Mouse (Mus musculus) cerebellum, postnatal 14 days (tissue): ENCODE data around the gene Med29.

Experiments
- DNase-seq, 2 experiments: peaks; one replicate each; pipeline ENCODE4 v3.0.0; 2021; ENCODE audit warnings: mixed read lengths in 2 of 2

The Med29 gene

DNA sequence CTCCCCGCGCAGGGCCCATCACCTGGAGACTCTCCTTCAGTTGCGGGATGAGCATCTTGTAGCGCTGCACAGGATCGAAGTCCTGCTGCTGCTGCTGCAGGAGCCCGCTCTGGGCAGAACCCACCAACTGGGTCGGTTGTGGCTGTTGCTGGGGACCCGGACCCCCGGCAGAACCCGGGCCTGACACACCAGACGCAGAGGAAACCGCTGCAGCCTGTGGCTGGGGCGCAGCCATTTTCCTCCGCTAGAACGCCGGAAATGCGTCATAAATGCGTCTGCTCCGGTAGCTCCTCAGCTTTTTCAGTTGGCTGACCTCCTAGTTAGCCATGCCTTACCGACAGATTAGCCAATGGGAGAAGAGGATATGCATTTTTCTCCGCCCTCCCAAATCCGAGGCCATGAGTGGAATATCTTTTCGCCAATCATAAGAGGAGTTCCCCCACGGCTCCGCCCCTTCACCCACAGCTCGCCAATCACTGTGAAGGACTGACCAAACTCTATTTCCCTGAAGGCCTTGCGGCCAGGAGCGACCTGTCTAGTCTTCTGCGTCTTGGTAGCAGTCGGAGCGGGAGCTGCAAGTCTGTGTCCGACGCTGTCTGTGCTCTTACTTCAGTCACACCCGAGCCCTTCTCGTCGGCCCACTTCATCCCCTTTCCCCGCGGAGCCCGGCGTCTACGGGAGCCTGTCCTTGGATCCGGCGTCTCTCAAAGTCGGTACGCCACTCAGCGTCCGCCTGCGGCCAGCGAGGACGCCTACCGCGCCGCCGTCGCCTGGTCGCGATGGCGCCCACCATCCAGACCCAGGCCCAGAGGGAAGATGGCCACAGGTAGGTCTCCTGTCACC, at the start of gene Med29, which contains the start of gene Paf1:
TSS of gene Med29 (minus strand) at position 280 of the 843 bp plus-strand sequence.
TSS of gene Paf1 (plus strand) at position 523 of the 843 bp plus-strand sequence.
- peak; percentile 96 for DNase-seq

DNA sequence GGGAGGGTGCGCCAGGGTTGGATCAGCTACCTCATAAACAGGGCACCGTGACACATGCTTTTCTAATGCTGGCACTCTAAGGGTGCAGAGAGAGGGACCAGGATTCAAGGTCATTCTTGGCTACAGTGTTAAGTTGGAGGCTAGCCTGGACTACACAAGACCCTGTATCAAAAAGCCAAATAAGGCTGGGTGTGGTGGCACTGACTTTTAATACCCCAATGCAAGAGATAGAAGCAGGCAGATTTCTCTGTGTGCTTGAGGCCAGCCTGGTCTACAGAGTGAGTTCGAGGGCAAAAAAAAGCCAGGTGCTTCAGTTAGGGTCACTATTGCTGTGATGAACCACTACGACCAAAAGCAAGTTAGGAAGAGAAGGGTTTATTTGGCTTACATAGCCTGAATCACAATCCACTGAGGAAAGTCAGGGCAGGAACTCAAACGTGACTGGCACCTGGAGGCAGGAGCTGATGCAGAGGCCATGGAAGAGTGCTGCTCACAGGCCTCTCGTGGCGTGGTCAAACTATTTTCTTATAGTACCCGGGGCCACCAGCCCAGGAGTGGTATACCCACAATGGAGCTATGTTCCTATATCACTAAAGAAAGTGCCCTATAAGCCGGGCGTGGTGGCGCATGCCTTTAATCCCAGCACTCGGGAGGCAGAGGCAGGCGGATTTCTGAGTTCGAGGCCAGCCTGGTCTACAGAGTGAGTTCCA, 49.4 kb upstream of the Med29 start:
- DNase-seq = no peak

DNA sequence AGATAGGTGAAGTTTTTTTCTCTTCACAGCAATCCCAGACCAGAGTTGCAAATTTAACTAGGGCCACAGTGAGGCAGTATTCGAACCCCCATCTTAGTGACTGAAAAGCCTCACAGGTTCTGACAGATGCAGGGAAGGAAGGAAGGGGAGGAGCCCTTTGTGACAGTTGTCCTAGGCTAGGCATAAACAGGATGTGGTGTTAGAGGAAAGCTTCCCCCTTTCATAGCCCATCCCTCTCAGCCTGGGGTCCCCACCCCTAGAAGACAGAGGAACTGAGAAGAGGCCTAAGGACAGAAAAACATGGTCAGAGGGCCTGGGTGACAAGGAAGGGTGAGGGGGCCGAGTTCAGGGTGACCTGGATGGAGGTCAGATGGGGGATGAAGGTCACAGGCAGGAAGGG, 48.2 kb upstream of the Med29 start:
- no peak for DNase-seq

DNA sequence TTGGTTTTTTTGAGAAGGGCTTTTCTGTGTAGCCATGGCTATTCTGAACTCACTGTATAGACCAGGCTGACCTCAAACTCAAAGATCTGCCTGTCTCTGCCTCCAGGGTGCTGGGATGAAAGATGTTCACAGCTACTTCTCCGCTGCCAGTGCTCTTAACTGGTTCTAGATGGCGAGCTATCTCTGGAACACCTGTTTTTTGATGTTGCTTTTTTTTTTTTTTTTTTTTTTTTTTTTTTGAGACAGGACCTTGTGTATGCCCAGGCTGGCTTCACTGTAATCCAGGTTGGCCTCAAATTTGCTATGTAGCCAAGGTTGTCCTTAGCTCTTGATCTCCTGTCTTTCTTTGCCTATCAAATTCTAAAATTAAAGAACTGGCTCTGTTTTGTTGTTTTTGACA, 46.3 kb upstream of the Med29 start:
- DNase-seq = no peak

DNA sequence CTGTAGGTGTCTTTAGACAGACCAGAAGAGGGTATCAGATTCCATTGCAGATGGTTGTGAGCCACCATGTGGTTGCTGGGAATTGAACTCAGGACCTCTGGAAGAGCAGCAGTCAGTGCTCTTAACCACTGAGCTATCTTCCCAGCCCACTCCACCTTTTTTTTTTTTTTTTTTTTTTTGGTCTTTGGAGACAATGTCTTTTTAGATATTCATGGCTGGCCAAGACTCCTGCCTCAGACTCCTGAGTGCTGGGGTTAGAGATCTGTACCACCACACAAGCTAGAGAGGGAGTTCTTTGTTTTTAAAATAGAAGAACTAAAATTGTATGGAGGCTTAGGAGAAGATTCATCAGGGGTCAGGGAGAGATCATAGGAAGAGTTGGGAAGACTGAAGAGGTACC, 45.5 kb upstream of the Med29 start:
- DNase-seq = no peak

DNA sequence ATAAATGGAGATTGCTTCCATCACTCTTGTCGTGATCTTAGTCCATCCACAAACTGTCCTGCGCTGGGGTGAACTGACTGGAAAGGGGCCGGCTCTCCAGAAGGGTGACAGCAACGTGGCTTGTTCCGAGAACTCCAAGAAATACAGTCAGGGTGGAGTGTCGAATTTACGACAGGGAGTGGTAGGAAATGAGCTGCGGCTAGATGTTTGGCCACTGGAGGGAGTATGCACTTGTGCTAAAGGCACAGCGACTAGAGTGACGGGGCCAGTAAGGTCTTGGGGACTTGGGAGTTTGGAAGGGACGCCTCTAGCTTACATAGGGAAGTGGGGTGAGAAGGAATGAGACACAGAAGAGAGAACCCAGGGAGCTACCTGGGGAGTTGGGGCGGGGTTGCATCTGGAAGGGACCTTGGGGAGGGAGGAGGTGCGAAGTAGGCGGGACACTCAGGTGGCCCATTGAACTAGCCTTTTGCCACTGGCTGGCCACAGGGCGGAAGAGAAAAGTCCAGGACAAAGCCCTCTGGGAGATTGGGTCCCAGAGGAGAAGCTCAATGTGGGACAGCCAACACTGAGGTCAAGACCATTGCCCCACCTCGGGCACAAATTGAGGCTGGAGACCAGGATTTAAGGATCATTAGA, 44.5 kb upstream of the Med29 start, which contains the start of gene Gmfg:
TSS of gene Gmfg (plus strand) at position 516 of the 639 bp plus-strand sequence.
- DNase-seq = peak; percentile 82 to 90

DNA sequence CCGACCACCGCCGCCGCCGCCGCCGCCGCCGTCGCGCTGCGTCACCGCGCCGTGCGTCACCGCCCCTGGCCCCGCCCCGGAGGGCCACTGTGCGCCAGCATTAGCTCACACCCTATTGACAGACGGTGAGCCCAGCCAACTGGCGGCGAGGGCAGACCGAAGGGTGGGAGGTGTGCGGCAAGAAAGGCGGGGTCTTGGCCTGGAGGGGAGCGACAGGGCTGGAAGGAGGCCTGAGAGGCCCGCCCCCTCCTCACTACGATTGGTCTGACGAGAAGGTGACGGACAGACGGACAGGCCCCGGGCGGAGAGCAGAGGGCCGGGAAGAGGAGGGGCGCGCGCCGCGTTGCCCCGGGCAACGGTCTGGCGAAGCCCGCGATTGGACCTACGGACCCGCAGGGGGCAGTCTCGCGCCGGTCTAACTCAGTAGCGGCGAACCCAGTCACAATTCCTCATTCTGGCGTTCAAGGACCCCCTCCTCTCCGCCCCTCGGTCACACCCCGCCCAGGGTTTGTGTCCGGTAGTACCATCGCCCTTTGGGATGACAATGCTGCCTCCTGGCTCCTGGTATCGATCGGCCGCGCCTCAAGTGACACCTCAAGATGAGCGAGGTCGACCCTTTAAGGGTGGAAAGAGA, 43.9 kb upstream of the Med29 start:
- peak; percentile 100 for DNase-seq

DNA sequence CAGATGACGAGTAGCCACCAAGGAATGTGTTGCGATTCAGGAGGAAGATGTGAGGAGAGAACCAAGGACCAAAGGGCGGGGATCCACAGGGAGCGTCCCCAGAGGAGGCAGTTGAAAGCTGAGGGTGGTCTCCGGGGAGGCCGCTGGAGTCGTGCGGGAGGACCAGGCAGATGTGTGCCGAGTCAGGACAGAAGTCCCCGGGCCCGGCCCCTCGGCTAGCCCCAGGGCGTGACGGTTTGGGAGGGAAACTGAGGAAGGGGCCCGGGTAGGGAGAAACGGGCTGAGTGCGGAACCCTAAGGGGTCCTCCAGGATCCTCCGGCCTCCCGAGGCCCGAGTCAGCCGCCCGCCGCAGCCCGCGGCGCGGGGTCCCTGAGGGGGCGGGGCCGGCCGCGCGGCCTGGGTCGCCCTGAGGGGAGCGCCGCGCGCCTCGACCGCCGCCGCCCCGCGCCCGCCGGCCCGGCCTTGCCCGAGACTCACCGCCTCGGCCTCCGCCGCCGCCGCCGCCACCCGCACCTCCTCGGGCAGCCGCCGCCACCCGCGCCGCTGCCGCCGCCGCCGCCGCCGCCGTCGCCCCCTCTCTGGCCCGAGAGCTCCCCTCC, 43.3 kb upstream of the Med29 start:
- DNase-seq = peak; percentile 51 to 56

DNA sequence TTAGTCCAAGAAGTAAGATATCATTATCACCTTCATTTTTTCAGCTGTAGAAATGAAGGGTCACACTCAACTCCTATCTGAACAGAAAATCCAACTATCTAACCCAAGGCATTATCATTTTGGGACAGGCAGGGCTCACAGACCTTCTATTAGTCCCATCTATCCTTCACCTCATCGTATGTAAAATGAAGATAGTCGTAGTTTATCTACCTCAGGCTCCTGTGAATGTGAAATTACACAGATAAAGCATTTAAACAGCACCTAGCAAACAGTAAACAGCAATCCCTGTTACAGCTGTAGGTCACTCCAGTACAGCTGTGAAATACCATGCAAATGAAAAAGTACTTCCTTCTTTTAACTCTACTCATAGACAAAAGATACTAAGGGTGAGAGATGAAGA, 39.7 kb upstream of the Med29 start:
- DNase-seq = no peak

DNA sequence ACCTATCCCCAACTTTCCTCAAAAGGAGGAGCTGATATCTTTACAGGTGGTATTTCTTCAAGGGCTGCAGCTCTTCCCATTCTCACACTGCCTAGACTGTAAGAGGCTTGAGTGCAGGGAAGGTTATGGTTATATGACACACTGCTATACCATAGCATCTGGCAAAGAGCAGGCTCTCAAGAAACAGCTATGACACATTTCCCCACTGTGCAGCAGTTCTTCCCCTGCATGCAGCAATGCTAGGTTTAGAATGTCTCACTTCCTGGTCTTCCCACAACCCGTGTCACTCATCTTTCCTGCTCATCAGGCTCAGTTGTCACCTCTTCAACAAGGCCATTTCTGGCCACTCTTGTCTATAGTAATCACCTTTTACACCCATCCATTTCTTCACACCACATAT, 38.0 kb upstream of the Med29 start:
- DNase-seq = no peak

DNA sequence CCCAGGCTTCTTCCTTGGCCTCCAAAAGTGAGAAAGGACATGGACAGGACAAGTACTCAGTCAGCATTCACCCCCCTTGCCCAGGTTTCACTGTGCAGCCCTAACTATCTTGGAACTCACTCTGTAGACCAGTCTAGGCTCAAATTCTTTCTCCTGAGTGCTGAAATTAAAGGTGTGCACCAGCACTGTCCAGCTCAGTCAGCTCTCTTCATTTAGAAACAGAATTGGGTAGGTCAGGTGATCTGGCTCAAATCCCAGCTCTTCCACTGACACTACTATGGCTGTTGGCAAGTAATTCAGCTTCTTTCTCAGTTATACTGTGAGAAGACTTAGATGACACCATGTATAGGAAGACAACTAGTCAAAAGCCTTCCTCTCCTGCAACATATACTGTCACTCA, 35.2 kb upstream of the Med29 start:
- DNase-seq = peak in 1 of 2 experiments; percentile 42

DNA sequence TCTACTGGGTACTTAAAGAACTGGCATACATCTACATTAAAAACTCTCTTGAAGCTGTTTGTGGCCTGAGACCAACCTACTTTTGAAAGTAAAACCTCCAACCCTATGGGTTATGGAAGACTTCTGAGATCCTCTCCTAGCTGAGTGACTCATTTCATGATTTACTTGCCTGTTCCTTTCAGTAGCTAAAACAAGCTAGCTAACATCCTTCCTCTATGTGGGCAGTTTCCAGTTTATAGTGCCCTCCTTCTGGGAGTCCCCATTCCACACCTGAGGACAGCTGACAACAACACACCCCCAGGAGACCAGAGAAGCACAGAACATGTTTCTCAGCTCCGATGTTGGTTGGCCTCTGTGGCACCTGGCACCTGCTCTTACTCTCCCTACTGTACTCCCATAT, 30.5 kb upstream of the Med29 start:
- no peak for DNase-seq

DNA sequence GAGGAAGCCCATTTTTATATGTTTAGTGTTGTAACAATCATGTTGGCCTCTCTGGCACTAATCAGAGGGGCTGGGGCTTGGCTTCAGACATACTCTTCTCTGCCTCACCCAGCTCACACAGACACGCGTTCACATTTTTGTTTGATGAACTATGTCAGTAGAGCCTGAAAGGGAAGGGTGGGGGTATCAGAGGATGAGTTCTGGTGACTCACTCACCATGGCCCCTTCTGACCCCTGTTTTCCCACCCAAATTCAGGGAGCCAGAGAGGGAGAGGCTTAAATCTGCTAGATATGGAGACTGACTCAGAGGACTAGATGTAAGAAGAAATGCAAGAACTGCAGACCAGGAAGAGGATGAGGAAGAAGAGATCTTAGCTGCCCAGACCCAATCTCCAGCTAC, 26.9 kb upstream of the Med29 start:
- DNase-seq = no peak

DNA sequence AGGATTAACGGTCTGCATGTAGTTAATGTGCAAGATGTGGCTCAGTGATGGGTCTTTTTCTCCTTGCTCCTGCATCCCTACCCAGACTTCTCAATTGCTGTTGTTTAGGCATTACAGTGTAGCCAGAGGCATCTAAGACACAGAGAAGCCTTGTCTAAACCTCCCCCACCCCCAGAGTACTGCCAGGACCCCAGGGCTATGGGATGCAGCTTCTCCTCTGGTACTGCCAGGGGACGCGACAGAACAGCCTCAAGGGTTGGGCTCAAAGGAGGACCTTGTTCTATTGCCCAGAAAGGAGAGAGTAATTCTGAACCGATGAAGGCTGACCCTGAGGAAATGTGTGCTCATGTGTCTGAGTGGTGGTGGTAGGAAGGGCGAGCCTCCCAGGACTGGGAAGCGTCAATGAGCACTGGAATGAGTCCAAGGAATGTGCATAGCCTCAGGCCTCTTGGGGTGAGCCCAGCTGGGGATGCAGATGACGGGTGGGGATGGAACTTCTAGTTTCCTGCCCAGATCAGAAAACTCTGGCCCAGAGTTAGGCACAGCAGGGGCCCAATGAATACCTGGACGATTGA, 25.7 kb upstream of the Med29 start:
- peak in 1 of 2 experiments; percentile 22 for DNase-seq

DNA sequence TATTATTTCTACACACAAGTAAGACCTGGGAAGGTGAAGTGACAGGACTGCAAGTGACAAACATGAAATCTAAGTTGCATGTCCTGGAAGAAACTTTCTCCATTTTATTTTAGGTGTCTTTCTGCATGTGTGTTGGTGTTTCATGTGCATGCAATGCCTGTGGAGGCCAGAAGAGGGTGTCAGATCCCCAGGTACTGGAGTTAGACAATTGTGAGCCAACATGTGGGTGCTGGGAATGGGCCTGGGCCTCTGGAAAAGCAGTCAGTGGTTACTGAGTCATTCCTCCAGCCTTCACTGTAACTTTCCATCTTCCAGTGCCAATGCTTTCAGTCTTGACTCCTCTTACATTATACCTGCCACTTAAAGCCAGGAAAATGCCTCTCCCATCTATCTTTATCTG, 24.9 kb upstream of the Med29 start:
- DNase-seq = no peak

DNA sequence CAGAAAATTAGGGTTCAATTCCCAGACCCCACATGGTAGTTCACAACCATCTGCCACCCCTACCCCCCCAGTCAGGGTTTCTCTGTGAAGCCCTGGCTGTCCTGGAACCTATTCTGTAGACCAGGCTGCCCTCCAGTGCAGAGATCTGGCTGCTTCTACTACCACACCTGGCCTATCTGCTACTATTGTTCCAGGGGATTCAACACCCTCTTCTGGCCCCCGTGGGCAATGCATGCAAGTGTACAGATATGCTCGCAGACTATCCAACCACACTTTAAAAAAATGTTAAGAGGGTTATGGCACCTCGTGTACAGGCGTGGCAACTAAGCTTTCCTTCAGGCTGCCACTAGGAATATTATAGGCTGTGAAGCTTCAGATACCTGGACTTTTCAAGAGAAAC, 20.3 kb upstream of the Med29 start:
- DNase-seq = no peak

DNA sequence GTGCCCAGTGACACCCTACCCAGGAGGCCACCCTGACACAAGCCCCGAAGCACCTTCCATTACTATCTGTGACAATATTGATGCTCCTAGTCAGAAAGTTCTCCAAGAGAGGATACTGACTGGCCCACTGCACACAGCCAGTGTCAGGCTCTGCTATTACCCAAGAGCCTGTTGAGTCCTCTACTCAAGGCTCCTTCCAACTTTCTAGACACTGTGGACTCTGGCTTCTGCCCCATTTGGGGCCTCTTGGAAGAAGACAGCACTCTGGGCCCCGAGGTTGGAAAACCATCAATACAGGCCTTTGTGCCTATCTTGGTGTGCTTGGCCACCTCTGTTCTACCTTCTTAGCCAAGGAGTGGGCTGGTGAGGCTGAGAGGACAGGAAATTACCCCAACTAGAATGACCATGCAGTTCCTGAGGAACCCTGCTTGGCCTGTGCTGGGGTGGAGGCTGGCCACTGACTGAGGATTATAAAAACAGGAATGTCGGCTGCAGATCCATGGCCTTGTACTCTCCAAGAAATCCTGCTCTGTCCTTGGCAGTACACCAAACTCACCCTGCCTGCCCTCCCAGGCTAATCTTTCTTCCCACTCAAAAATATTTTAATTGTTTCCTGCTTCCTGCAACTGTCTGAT, 18.4 kb upstream of the Med29 start:
- DNase-seq = no peak

DNA sequence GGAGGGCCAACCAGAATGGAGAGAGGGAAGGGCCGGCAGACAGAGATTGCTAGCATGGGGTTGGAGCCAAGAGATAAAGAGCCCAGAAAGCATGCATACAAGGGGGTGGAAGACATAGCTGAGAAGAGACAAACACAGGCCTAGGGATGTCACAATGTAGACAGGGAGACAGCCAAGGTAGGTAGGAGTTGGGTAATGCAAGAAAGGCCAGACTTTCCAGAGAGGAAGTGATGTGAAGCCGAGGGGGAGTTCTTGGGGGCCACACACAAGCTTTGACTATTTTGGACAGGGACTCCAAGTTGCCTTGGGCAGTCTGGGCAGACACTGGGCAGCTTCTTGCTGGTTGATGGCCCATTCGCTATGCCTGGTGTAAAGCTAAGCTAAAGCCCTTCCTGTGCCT, 9.4 kb upstream of the Med29 start:
- no peak for DNase-seq

DNA sequence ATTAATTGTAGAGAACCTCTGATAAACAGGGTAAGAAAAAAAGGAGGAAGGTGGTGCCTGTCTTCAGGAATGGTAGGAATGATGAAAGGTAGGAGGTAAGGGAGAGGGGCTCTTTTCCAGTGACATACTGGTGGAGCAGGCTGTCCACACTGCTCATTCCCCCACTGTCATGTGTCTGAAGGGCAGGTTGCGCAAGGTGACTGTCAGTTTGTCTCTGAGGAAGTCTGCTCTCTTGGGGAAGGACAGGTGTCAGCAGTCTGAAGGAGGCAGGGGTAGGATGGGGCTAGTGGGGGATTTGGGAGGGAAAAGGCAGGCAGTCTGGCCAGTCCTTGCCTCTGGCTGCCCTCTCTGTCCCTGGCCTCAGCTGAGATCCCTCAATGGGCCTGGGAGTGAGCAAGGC, 8.5 kb upstream of the Med29 start:
- DNase-seq = no peak

DNA sequence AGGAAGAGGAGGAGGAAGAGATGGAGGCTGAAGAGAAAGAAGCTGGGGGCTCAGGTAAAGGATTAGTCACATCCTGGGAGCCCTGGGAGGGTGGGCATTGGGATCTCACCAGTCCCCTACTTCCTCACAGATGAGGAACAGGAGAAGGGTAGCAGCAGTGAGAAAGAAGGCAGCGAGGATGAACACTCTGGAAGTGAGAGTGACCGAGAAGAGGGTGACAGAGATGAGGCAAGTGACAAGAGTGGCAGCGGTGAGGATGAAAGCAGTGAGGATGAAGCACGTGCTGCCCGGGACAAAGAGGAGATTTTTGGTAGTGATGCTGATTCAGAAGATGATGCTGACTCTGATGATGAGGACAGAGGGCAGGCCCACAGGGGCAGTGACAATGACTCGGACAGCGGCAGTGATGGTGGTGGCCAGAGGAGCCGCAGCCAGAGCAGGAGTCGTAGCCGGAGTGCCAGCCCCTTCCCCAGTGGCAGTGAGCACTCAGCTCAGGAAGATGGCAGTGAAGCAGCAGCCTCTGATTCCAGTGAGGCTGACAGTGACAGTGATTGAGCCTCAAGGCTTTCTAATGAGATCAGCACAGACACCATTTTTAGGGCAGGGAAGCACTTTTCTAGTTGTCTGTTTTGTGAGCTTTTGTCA, 6.3 kb upstream of the Med29 start:
- DNase-seq = no peak

DNA sequence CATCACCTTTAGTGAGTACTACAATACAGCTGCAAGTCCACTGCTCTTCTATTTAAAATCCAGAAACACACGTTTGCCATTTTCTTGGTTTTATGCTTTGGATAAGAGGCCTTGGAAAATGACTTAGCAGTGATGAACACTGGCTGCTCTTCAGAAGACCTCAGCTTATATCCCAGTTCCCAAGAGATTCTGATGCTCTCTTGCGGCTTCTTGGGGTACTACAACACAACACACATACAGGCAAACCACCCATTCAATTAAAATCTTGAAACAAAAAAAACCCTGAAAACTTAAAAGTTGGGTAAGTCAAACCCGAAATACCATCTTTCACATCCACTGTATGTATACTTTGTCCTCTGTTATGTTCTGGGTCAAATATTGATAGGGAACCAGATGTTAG, 5.5 kb upstream of the Med29 start:
- DNase-seq = peak; percentile 50 to 68
